Mouse (Mus musculus) embryonic fibroblast, embryonic 13.5 days (primary cell): ENCODE data around the gene Umad1.

Experiments used
- CTCF ChIP-seq: IDR thresholded peaks from 2 replicates; pipeline ENCODE4 v1.5.1; 2011; ENCODE audit warnings: mild to moderate bottlenecking, control low read depth, low read length, moderate library complexity, borderline replicate concordance; ENCODE audit not compliant: insufficient read depth
- POLR2A ChIP-seq: IDR thresholded peaks from 2 replicates; pipeline ENCODE4 v1.6.1; 2011; ENCODE audit warnings: low read depth, mild to moderate bottlenecking, control low read depth, low read length, moderate library complexity

- no peak for TF ChIP-seq POLR2A
- no peak for TF ChIP-seq CTCF
Observed at GRCm38 (mm10) chr6:8275098-8275497, 16.0 kb downstream of the Umad1 start.
